Mouse (Mus musculus) lung, postnatal 0 days (tissue): ENCODE measurements around the gene Cobl.

Experiments
- CTCF ChIP-seq: IDR thresholded peaks from 2 replicates; pipeline ENCODE4 v1.5.1; 2016; ENCODE audit warnings: antibody characterized with exemption, mild to moderate bottlenecking
- EP300 ChIP-seq: IDR thresholded peaks from 2 replicates; pipeline ENCODE4 v1.6.1; 2016; ENCODE audit warnings: antibody characterized with exemption, mild to moderate bottlenecking, control low read depth

GRCm38 (mm10) chr11:12506371-12506890, 41.7 kb upstream of the Cobl start:
- TF ChIP-seq CTCF (no peak), EP300 (no peak)
